ENCODE assay signal across 8 mouse cellular contexts in the genomic region with DNA sequence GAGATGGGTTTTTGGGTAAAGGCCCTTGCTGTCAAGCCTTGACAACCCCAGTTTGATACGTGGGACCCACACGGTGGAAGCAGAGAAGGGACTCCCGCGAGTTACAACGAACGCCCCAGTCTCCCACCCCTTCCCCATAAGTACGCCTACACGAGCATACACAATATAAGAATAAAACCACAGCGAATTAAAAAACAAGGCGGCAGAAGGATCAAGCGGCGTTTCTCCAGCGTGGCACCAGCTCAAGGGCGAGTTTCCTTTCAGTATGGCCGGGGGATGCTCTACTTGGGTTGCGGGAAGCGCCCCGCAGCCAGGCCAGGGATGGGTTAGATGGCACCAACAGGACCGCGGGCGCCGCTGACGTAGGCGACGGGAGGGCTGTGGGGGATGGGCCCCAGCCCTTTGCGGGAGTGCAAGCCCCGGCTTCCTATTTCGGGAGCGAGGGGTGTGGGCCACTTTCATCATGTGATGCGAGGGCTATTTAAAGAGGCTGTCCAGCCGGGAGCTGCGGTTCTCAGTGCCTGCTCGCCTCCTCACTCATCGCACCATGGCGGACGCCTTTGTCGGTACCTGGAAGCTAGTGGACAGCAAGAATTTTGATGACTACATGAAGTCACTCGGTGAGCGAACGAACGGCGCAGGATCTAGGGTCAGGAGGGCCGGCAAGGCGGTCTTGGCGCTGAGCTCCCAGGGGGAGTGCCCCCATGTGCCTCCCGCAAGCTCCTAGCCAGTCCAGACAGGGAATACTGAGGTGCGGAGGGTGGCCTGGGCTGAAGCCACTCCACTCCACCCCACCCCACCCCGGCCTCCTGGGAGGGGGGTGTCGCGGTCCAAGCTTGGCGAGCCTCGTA. TPM values are rescaled to one million over a fixed set of nuclear protein-coding genes. Genes with fewer than 3 reads are reported as not detected.
DNase-seq lines count a peak whose midpoint lies in the region; ATAC-seq and TF ChIP-seq lines count a peak whose summit lies in the region.

A gene (plus strand): TSS at position 365 of the 851 bp plus-strand sequence.
A gene (minus strand): TSS at position 444 of the 851 bp plus-strand sequence.

- peaks cover 27% of the 10 kb centered on the region for H3K27me3 ChIP-seq in embryonic facial prominence, embryonic 11.5 days (ENCODE audit: control insufficient read depth, insufficient read depth, low read length)
- H3K27me3 ChIP-seq in heart, adult 2 months (ENCODE audit: control insufficient read depth, insufficient read depth, low read length): peaks cover 3% of the 10 kb centered on the region; the same call in 1 of the 2 replicates
- no peaks in the 10 kb centered on the region for H3K27me3 ChIP-seq in kidney, adult 2 months (replicated peaks; ENCODE audit: control insufficient read depth, insufficient read depth, low read length)
- peaks cover 36% of the 10 kb centered on the region for H3K27me3 ChIP-seq in limb, embryonic 11.5 days (ENCODE audit: control insufficient read depth, insufficient read depth, low read length)
- peaks cover 16% of the 10 kb centered on the region for H3K27me3 ChIP-seq in midbrain, embryonic 15.5 days (replicated peaks)

- DNase-seq in adrenal gland, postnatal 14 days: peak; percentile 42
- DNase-seq in adrenal gland, postnatal 4 days (ENCODE audit: low spot score in 2 of 2): no peak
- peak; percentile 62 for DNase-seq in embryonic facial prominence, embryonic 11.5 days (ENCODE audit: low spot score)
- peak; percentile 79 to 84 for DNase-seq in heart, adult 2 months
- DNase-seq in kidney, adult 2 months: peak; percentile 70
- DNase-seq in limb, embryonic 11.5 days (ENCODE audit: low spot score): peak; percentile 66
- DNase-seq in urinary bladder, postnatal 14 days (ENCODE audit: low spot score): peak; percentile 38

- H3K4me3 ChIP-seq in embryonic facial prominence, embryonic 11.5 days (ENCODE audit: low read depth, low read length): peak within 1 kb of the TSS; percentile 44
- peak within 1 kb of the TSS; percentile 45 for H3K4me3 ChIP-seq in heart, adult 2 months
- H3K4me3 ChIP-seq in kidney, adult 2 months (ENCODE audit: insufficient read depth, low read depth, low read length): peak within 1 kb of the TSS; percentile 61
- H3K4me3 ChIP-seq in limb, embryonic 11.5 days (ENCODE audit: low read depth, low read length): peak within 1 kb of the TSS; percentile 40
- peak within 1 kb of the TSS; percentile 62 for H3K4me3 ChIP-seq in midbrain, embryonic 15.5 days

- no peaks in the 10 kb centered on the region for H3K4me1 ChIP-seq in embryonic facial prominence, embryonic 11.5 days (ENCODE audit: control insufficient read depth, insufficient read depth, low read length)
- H3K4me1 ChIP-seq in heart, adult 2 months (ENCODE audit: control insufficient read depth, insufficient read depth, low read length): 0 out of 2 replicates have a peak, but pooled peaks cover 1% of the 10 kb centered on the region
- H3K4me1 ChIP-seq in kidney, adult 2 months (ENCODE audit: control insufficient read depth, insufficient read depth, low read length): peaks cover 18% of the 10 kb centered on the region; the same call in 1 of the 2 replicates
- H3K4me1 ChIP-seq in limb, embryonic 11.5 days (ENCODE audit: control insufficient read depth, insufficient read depth, low read length): peaks cover 14% of the 10 kb centered on the region; the same call in 1 of the 2 replicates
- peaks cover 33% of the 10 kb centered on the region; the same call in 1 of the 2 replicates for H3K4me1 ChIP-seq in midbrain, embryonic 15.5 days

- H3K79me2 ChIP-seq in heart, adult 2 months (replicated peaks; ENCODE audit: control insufficient read depth, insufficient read depth, low read length): no peaks in the 10 kb centered on the region; the same call in 1 of the 2 replicates

- intact Hi-C loops in heart, adult 2 months (cut with DNase I): no loop called here

- peak; percentile 48; the same call in 1 of the 2 replicates for TF ChIP-seq EP300 in heart, adult 2 months (IDR thresholded peaks at IDR 0.05; ENCODE audit: insufficient read depth, low read depth, low read length)

- no peak for TF ChIP-seq CTCF in heart, adult 2 months (IDR thresholded peaks at IDR 0.05)
- no peak for TF ChIP-seq CTCF in kidney, adult 2 months (conservative IDR thresholded peaks at IDR 0.05; ENCODE audit: insufficient read depth, insufficient read length, low read depth, low read length)

- peak; percentile 55 for ATAC-seq in embryonic facial prominence, embryonic 11.5 days (replicated peaks; ENCODE audit: insufficient number of reproducible peaks, low FRiP score, low TSS enrichment, low read depth)
- peak; percentile 47; the same call in 1 of the 2 replicates for ATAC-seq in limb, embryonic 11.5 days (ENCODE audit: insufficient number of reproducible peaks, low FRiP score, low TSS enrichment, low read depth)
- ATAC-seq in midbrain, embryonic 15.5 days (replicated peaks): peak; percentile 85

- peak within 1 kb of the TSS; percentile 43 for H3K9ac ChIP-seq in embryonic facial prominence, embryonic 11.5 days (replicated peaks; ENCODE audit: low read length)
- H3K9ac ChIP-seq in heart, adult 2 months (ENCODE audit: low read depth, low read length): peak within 1 kb of the TSS; percentile 93
- H3K9ac ChIP-seq in limb, embryonic 11.5 days (ENCODE audit: low read length): peak within 1 kb of the TSS; percentile 22
- H3K9ac ChIP-seq in midbrain, embryonic 15.5 days: peak within 1 kb of the TSS; percentile 60

- H3K27ac ChIP-seq in embryonic facial prominence, embryonic 11.5 days (replicated peaks; ENCODE audit: low read depth, low read length): no peak within 1 kb of the TSS
- H3K27ac ChIP-seq in heart, adult 2 months: peak within 1 kb of the TSS; percentile 94
- H3K27ac ChIP-seq in kidney, adult 2 months (ENCODE audit: insufficient read depth, low read depth, low read length): peak within 1 kb of the TSS; percentile 100
- no peak within 1 kb of the TSS for H3K27ac ChIP-seq in limb, embryonic 11.5 days (replicated peaks; ENCODE audit: low read depth, low read length)
- H3K27ac ChIP-seq in midbrain, embryonic 15.5 days: peak within 1 kb of the TSS; percentile 63

- H3K4me2 ChIP-seq in embryonic facial prominence, embryonic 11.5 days (ENCODE audit: low read depth, low read length): peak within 1 kb of the TSS; percentile 91
- H3K4me2 ChIP-seq in limb, embryonic 11.5 days (ENCODE audit: low read depth, severe bottlenecking): peak within 1 kb of the TSS; percentile 88
- H3K4me2 ChIP-seq in midbrain, embryonic 15.5 days: peak within 1 kb of the TSS; percentile 90

- no peaks in the 10 kb centered on the region for H3K36me3 ChIP-seq in embryonic facial prominence, embryonic 11.5 days (replicated peaks; ENCODE audit: control insufficient read depth, insufficient read depth, low read depth, low read length)
- peaks cover 7% of the 10 kb centered on the region for H3K36me3 ChIP-seq in heart, adult 2 months (ENCODE audit: control insufficient read depth, insufficient read depth, low read length)
- H3K36me3 ChIP-seq in kidney, adult 2 months (ENCODE audit: control insufficient read depth, insufficient read depth, low read length): no peaks in the 10 kb centered on the region
- no peaks in the 10 kb centered on the region for H3K36me3 ChIP-seq in limb, embryonic 11.5 days (ENCODE audit: control insufficient read depth, insufficient read depth, low read length)
- H3K36me3 ChIP-seq in midbrain, embryonic 15.5 days (replicated peaks): peaks cover under 1% of the 10 kb centered on the region; the same call in 1 of the 2 replicates

- H3K9me3 ChIP-seq in embryonic facial prominence, embryonic 11.5 days (replicated peaks; ENCODE audit: control insufficient read depth, low read length): no peaks in the 10 kb centered on the region
- H3K9me3 ChIP-seq in limb, embryonic 11.5 days (ENCODE audit: control insufficient read depth, low read length): no peaks in the 10 kb centered on the region
- no peaks in the 10 kb centered on the region for H3K9me3 ChIP-seq in midbrain, embryonic 15.5 days

- WGBS in embryonic facial prominence, embryonic 11.5 days: under 1% methylated on average over 52 of the region's 52 CpGs
- WGBS in heart, adult 2 months: 1% methylated on average over 52 of the region's 52 CpGs
- WGBS in kidney, adult 2 months: 3% methylated on average over 52 of the region's 52 CpGs
- WGBS in limb, embryonic 11.5 days: under 1% methylated on average over 52 of the region's 52 CpGs
- WGBS in midbrain, embryonic 15.5 days: under 1% methylated on average over 52 of the region's 52 CpGs

- peak; percentile 89 for TF ChIP-seq POLR2A in heart, adult 2 months (IDR thresholded peaks at IDR 0.05; ENCODE audit: insufficient read depth, low read depth, low read length)
- TF ChIP-seq POLR2A in kidney, adult 2 months (IDR thresholded peaks at IDR 0.05; ENCODE audit: low read depth, low read length): peak; percentile 58

RNA-seq across cellular contexts. Expression of the first gene that starts in this region (rescaled TPM):
- total RNA-seq in adrenal gland, postnatal 14 days (2021): 185 and 345 TPM in 2 replicates
- 10 to 100 TPM; 27.0 to 37.9 TPM for total RNA-seq in adrenal gland, postnatal 4 days (2021)
- polyA plus RNA-seq in embryonic facial prominence, embryonic 11.5 days (2014; fragmentation: Nextera tagmentation; extraction: Ambion mirVana): 12.4 and 15.9 TPM in 2 replicates
- total RNA-seq in heart, adult 2 months (2021): 1,000 to 10,000 TPM; 5,566 to 6,234 TPM
- 6,657 and 8,958 TPM in 2 replicates for polyA plus RNA-seq in heart, adult 2 months (2012; rRNA removed)
- 235 and 321 TPM in 2 replicates for polyA plus RNA-seq in kidney, adult 2 months (2012; rRNA removed)
- polyA plus RNA-seq in limb, embryonic 11.5 days (2014; fragmentation: Nextera tagmentation; extraction: Ambion mirVana): 4.6 and 5.1 TPM in 2 replicates
- polyA plus RNA-seq in midbrain, embryonic 15.5 days (2015; fragmentation: Nextera tagmentation; extraction: Ambion mirVana): 216 and 230 TPM in 2 replicates

RNA-seq across cellular contexts. Expression of the second gene that starts in this region (rescaled TPM):
- total RNA-seq in adrenal gland, postnatal 14 days (2021): 1.5 TPM in 1 of 2 replicates, not detected in the other
- total RNA-seq in adrenal gland, postnatal 4 days (2021): not detected
- 0.46 TPM in 1 of 2 replicates, not detected in the other for polyA plus RNA-seq in embryonic facial prominence, embryonic 11.5 days (2014; fragmentation: Nextera tagmentation; extraction: Ambion mirVana)
- not detected for total RNA-seq in heart, adult 2 months (2021)
- polyA plus RNA-seq in heart, adult 2 months (2012; rRNA removed): 0.27 and 0.73 TPM in 2 replicates
- 0.25 and 0.62 TPM in 2 replicates for polyA plus RNA-seq in kidney, adult 2 months (2012; rRNA removed)
- not detected in 2 replicates for polyA plus RNA-seq in limb, embryonic 11.5 days (2014; fragmentation: Nextera tagmentation; extraction: Ambion mirVana)
- 1.0 and 1.4 TPM in 2 replicates for polyA plus RNA-seq in midbrain, embryonic 15.5 days (2015; fragmentation: Nextera tagmentation; extraction: Ambion mirVana)

Comparison
In these comparisons a context has a peak if more than half of its experiments do, and no peak if none do; other contexts are left out.
1. RNA of the first gene that starts in this region (total RNA-seq): 5,566 to 6,234 TPM in heart, adult 2 months; 185 to 345 TPM in adrenal gland, postnatal 14 days and 27.0 to 37.9 TPM in adrenal gland, postnatal 4 days; every median in the first group is over 10 times any median in the second.
2. RNA of the first gene that starts in this region (polyA plus RNA-seq): 6,657 to 8,958 TPM in heart, adult 2 months; 235 to 321 TPM in kidney, adult 2 months, 216 to 230 TPM in midbrain, embryonic 15.5 days, 12.4 to 15.9 TPM in embryonic facial prominence, embryonic 11.5 days and 4.6 to 5.1 TPM in limb, embryonic 11.5 days; every median in the first group is over 10 times any median in the second.
3. DNase-seq: peak in adrenal gland, postnatal 14 days (single experiment), embryonic facial prominence, embryonic 11.5 days (single experiment), heart, adult 2 months (2 of 2), kidney, adult 2 months (single experiment), limb, embryonic 11.5 days (single experiment) and urinary bladder, postnatal 14 days (single experiment); none in adrenal gland, postnatal 4 days (0 of 2).
4. H3K27ac ChIP-seq: peak in heart, adult 2 months (single experiment), kidney, adult 2 months (single experiment) and midbrain, embryonic 15.5 days (single experiment); none in embryonic facial prominence, embryonic 11.5 days (single experiment) and limb, embryonic 11.5 days (single experiment).
5. H3K9ac ChIP-seq: peak in every context shown above with its lines; median percentile 93 in heart, adult 2 months; 60 in midbrain, embryonic 15.5 days; 43 in embryonic facial prominence, embryonic 11.5 days; 22 in limb, embryonic 11.5 days.
6. Peak in every context shown above with its lines, with median percentiles within 50 percentile points of each other: ATAC-seq, H3K4me2 ChIP-seq and H3K4me3 ChIP-seq.